ENCODE assay signal across 10 mouse cellular contexts in genomic region chr2:91929455-91929854, GRCm38 (mm10). TPM values are rescaled to one million over a fixed set of nuclear protein-coding genes. Genes with fewer than 3 reads are reported as not detected.
A peak's percentile ranks its signal among the peaks of the same experiment; 100 is the strongest.
DNase-seq lines count a peak whose midpoint lies in the region; ATAC-seq and TF ChIP-seq lines count a peak whose summit lies in the region.
"Had no signal": no experiment of that assay in that cellular context is flagged by ENCODE, and none has a peak within 500 bp of the region (broad histone marks: within the 10 kb centered on the region; RNA-seq: fewer than 3 reads in every experiment).

No protein-coding gene starts in this region.

- no peak overlapping the region for H3K4me2 ChIP-seq in midbrain, postnatal 0 days (ENCODE audit: low read depth, low read length, poor library complexity, severe bottlenecking)
- H3K4me2 ChIP-seq in hindbrain, embryonic 15.5 days, result peak overlapping the region; percentile 81
- peak overlapping the region; percentile 86 for H3K4me2 ChIP-seq in neural tube, embryonic 13.5 days

- WGBS in heart, embryonic 10.5 days, result 60% methylated on average over 3 of the region's 3 CpGs
- 52% methylated on average over 3 of the region's 3 CpGs for WGBS in midbrain, embryonic 10.5 days
- 53% methylated on average over 3 of the region's 3 CpGs for WGBS in midbrain, postnatal 0 days
- WGBS in hindbrain, embryonic 15.5 days, result 51% methylated on average over 3 of the region's 3 CpGs
- 52% methylated on average over 3 of the region's 3 CpGs for WGBS in neural tube, embryonic 13.5 days

- DNase-seq in heart, embryonic 10.5 days (ENCODE audit: low spot score), result no peak
- DNase-seq in heart, postnatal 10 days, result no peak
- no peak for DNase-seq in midbrain, embryonic 10.5 days (ENCODE audit: low spot score)
- no peak for DNase-seq in midbrain, postnatal 0 days (ENCODE audit: low spot score)
- no peak for DNase-seq in right cerebral cortex, postnatal 4 days
- DNase-seq in layer of hippocampus, adult 9-11 months, result no peak

- peaks cover 20% of the 10 kb centered on the region for H3K36me3 ChIP-seq in heart, embryonic 10.5 days
- peaks cover 30% of the 10 kb centered on the region for H3K36me3 ChIP-seq in midbrain, embryonic 10.5 days
- H3K36me3 ChIP-seq in midbrain, postnatal 0 days (ENCODE audit: insufficient read depth, low read length), result no peaks in the 10 kb centered on the region; the same call in 1 of the 2 replicates
- H3K36me3 ChIP-seq in hindbrain, embryonic 15.5 days, result no peaks in the 10 kb centered on the region
- H3K36me3 ChIP-seq in neural tube, embryonic 13.5 days, result peaks cover 8% of the 10 kb centered on the region; the same call in 1 of the 2 replicates

- H3K4me3 ChIP-seq in heart, embryonic 10.5 days, result peak overlapping the region; percentile 78
- peak overlapping the region; percentile 92 for H3K4me3 ChIP-seq in midbrain, embryonic 10.5 days
- H3K4me3 ChIP-seq in midbrain, postnatal 0 days (ENCODE audit: low read depth, low read length), result no peak overlapping the region
- H3K4me3 ChIP-seq in hindbrain, embryonic 15.5 days, result peak overlapping the region; percentile 53; the same call in 1 of the 2 replicates
- peak overlapping the region; percentile 67 for H3K4me3 ChIP-seq in neural tube, embryonic 13.5 days

- H3K9me3 ChIP-seq in heart, embryonic 10.5 days, result no peaks in the 10 kb centered on the region
- no peaks in the 10 kb centered on the region for H3K9me3 ChIP-seq in midbrain, embryonic 10.5 days (replicated peaks)
- no peaks in the 10 kb centered on the region for H3K9me3 ChIP-seq in midbrain, postnatal 0 days (ENCODE audit: low read length)
- H3K9me3 ChIP-seq in hindbrain, embryonic 15.5 days, result no peaks in the 10 kb centered on the region
- H3K9me3 ChIP-seq in neural tube, embryonic 13.5 days, result no peaks in the 10 kb centered on the region

- peak overlapping the region; percentile 92; the same call in 1 of the 2 replicates for H3K27ac ChIP-seq in heart, embryonic 10.5 days
- H3K27ac ChIP-seq in midbrain, embryonic 10.5 days (replicated peaks), result peak overlapping the region; percentile 100; the same call in 1 of the 2 replicates
- no peak overlapping the region for H3K27ac ChIP-seq in midbrain, postnatal 0 days (ENCODE audit: low read depth, low read length)
- H3K27ac ChIP-seq in hindbrain, embryonic 15.5 days (replicated peaks), result no peak overlapping the region
- 0 out of 2 replicates have a peak overlapping the region, but pooled peaks have one; percentile 33 for H3K27ac ChIP-seq in neural tube, embryonic 13.5 days (replicated peaks)

- intact Hi-C loops in heart, postnatal 10 days (cut with DNase I), result loop anchor here (5.0 kb wide), 1 partner anchor 128 kb away; no protein-coding TSS in a partner anchor

- TF ChIP-seq CTCF in midbrain, postnatal 0 days (IDR thresholded peaks at IDR 0.05), result no peak

- no peak for ATAC-seq in midbrain, postnatal 0 days (ENCODE audit: low FRiP score)
- no peak for ATAC-seq in hindbrain, embryonic 15.5 days (ENCODE audit: low FRiP score, low read depth)
- ATAC-seq in neural tube, embryonic 13.5 days (ENCODE audit: low read depth), result no peak
- ATAC-seq: inflammation-experienced regulatory T-cells, adult 6 months had no signal

- H3K4me1 ChIP-seq in heart, embryonic 10.5 days, result peaks cover 68% of the 10 kb centered on the region
- H3K4me1 ChIP-seq in midbrain, embryonic 10.5 days, result peaks cover 74% of the 10 kb centered on the region
- no peaks in the 10 kb centered on the region; the same call in 1 of the 2 replicates for H3K4me1 ChIP-seq in midbrain, postnatal 0 days (ENCODE audit: insufficient read depth, low read length)
- peaks cover 33% of the 10 kb centered on the region for H3K4me1 ChIP-seq in hindbrain, embryonic 15.5 days (replicated peaks)
- H3K4me1 ChIP-seq in neural tube, embryonic 13.5 days (replicated peaks), result peaks cover 56% of the 10 kb centered on the region

- no peak overlapping the region for H3K9ac ChIP-seq in midbrain, postnatal 0 days (replicated peaks; ENCODE audit: low read length, poor library complexity, severe bottlenecking)
- no peak overlapping the region for H3K9ac ChIP-seq in hindbrain, embryonic 15.5 days
- peak overlapping the region; percentile 90 for H3K9ac ChIP-seq in neural tube, embryonic 13.5 days

- peaks cover 19% of the 10 kb centered on the region for H3K27me3 ChIP-seq in heart, embryonic 10.5 days (ENCODE audit: insufficient read depth, poor library complexity, severe bottlenecking)
- peaks cover 22% of the 10 kb centered on the region for H3K27me3 ChIP-seq in midbrain, embryonic 10.5 days (ENCODE audit: low read depth, poor library complexity, severe bottlenecking)
- peaks cover 11% of the 10 kb centered on the region; the same call in 1 of the 2 replicates for H3K27me3 ChIP-seq in midbrain, postnatal 0 days (ENCODE audit: insufficient read depth, low read length)
- H3K27me3 ChIP-seq in hindbrain, embryonic 15.5 days, result peaks cover 7% of the 10 kb centered on the region
- peaks cover 11% of the 10 kb centered on the region for H3K27me3 ChIP-seq in neural tube, embryonic 13.5 days

RNA-seq across cellular contexts. Expression of gene Chrm4, which starts 2.4 kb away (rescaled TPM):
- 0.16 and 0.57 TPM in 2 replicates for polyA plus RNA-seq in heart, embryonic 10.5 days (2016; fragmentation: Nextera tagmentation; extraction: Ambion mirVana)
- under 1 TPM in 1 of 2 experiments, not detected in 1; 0.17 TPM for total RNA-seq in heart, postnatal 10 days (2021)
- polyA plus RNA-seq in midbrain, embryonic 10.5 days (2016; fragmentation: Nextera tagmentation; extraction: Ambion mirVana), result 0.81 and 1.0 TPM in 2 replicates
- 1.8 and 4.0 TPM in 2 replicates for total RNA-seq in midbrain, postnatal 0 days (2014; rRNA removed)
- polyA plus RNA-seq in midbrain, postnatal 0 days (2015; fragmentation: Nextera tagmentation; extraction: Ambion mirVana), result 0.25 and 0.34 TPM in 2 replicates
- 0.87 and 1.2 TPM in 2 replicates for polyA plus RNA-seq in hindbrain, embryonic 15.5 days (2015; fragmentation: Nextera tagmentation; extraction: Ambion mirVana)
- 1.2 and 1.5 TPM in 2 replicates for polyA plus RNA-seq in neural tube, embryonic 13.5 days (2015; fragmentation: Nextera tagmentation; extraction: Ambion mirVana)

RNA-seq across cellular contexts. Expression of gene Mdk, which starts 2.6 kb away (rescaled TPM):
- polyA plus RNA-seq in heart, embryonic 10.5 days (2016; fragmentation: Nextera tagmentation; extraction: Ambion mirVana), result 1,001 and 1,694 TPM in 2 replicates
- total RNA-seq in heart, postnatal 10 days (2021), result 10 to 100 TPM; 51.5 to 56.1 TPM
- polyA plus RNA-seq in midbrain, embryonic 10.5 days (2016; fragmentation: Nextera tagmentation; extraction: Ambion mirVana), result 1,290 and 1,659 TPM in 2 replicates
- total RNA-seq in midbrain, postnatal 0 days (2014; rRNA removed), result 39.0 and 40.8 TPM in 2 replicates
- polyA plus RNA-seq in midbrain, postnatal 0 days (2015; fragmentation: Nextera tagmentation; extraction: Ambion mirVana), result 71.0 and 71.4 TPM in 2 replicates
- polyA plus RNA-seq in hindbrain, embryonic 15.5 days (2015; fragmentation: Nextera tagmentation; extraction: Ambion mirVana), result 187 and 224 TPM in 2 replicates
- polyA plus RNA-seq in neural tube, embryonic 13.5 days (2015; fragmentation: Nextera tagmentation; extraction: Ambion mirVana), result 289 and 336 TPM in 2 replicates

RNA-seq across cellular contexts. Expression of gene Gm9821, which starts 16.0 kb away (rescaled TPM):
- polyA plus RNA-seq in heart, embryonic 10.5 days (2016; fragmentation: Nextera tagmentation; extraction: Ambion mirVana), result 1.9 and 3.0 TPM in 2 replicates
- not detected for total RNA-seq in heart, postnatal 10 days (2021)
- polyA plus RNA-seq in midbrain, embryonic 10.5 days (2016; fragmentation: Nextera tagmentation; extraction: Ambion mirVana), result 0.12 and 0.19 TPM in 2 replicates
- 0.11 TPM in 1 of 2 replicates, not detected in the other for total RNA-seq in midbrain, postnatal 0 days (2014; rRNA removed)
- polyA plus RNA-seq in midbrain, postnatal 0 days (2015; fragmentation: Nextera tagmentation; extraction: Ambion mirVana), result 0.14 TPM in 1 of 2 replicates, not detected in the other
- polyA plus RNA-seq in hindbrain, embryonic 15.5 days (2015; fragmentation: Nextera tagmentation; extraction: Ambion mirVana), result 0.30 and 0.32 TPM in 2 replicates
- polyA plus RNA-seq in neural tube, embryonic 13.5 days (2015; fragmentation: Nextera tagmentation; extraction: Ambion mirVana), result 0.22 TPM in 1 of 2 replicates, not detected in the other
- total RNA-seq: left cerebral cortex, adult 18-20 months had no signal

RNA-seq across cellular contexts. Expression of gene Dgkz, which starts 46.2 kb away (rescaled TPM):
- 58.4 and 61.0 TPM in 2 replicates for polyA plus RNA-seq in heart, embryonic 10.5 days (2016; fragmentation: Nextera tagmentation; extraction: Ambion mirVana)
- total RNA-seq in heart, postnatal 10 days (2021), result 10 to 100 TPM; 64.3 to 85.9 TPM
- 28.3 and 35.0 TPM in 2 replicates for polyA plus RNA-seq in midbrain, embryonic 10.5 days (2016; fragmentation: Nextera tagmentation; extraction: Ambion mirVana)
- total RNA-seq in midbrain, postnatal 0 days (2014; rRNA removed), result 99.8 and 144 TPM in 2 replicates
- polyA plus RNA-seq in midbrain, postnatal 0 days (2015; fragmentation: Nextera tagmentation; extraction: Ambion mirVana), result 35.1 and 36.6 TPM in 2 replicates
- 32.4 and 40.9 TPM in 2 replicates for polyA plus RNA-seq in hindbrain, embryonic 15.5 days (2015; fragmentation: Nextera tagmentation; extraction: Ambion mirVana)
- 35.7 and 38.8 TPM in 2 replicates for polyA plus RNA-seq in neural tube, embryonic 13.5 days (2015; fragmentation: Nextera tagmentation; extraction: Ambion mirVana)

Comparison
In these comparisons a context has a peak if more than half of its experiments do, and no peak if none do; other contexts are left out.
1. H3K27ac ChIP-seq: peak in heart, embryonic 10.5 days (single experiment), midbrain, embryonic 10.5 days (single experiment) and neural tube, embryonic 13.5 days (single experiment); none in midbrain, postnatal 0 days (single experiment) and hindbrain, embryonic 15.5 days (single experiment).